Mouse (Mus musculus) adrenal gland, adult 10 weeks (tissue): Measurements from ENCODE around the gene Npvf. TPM values are rescaled to one million over a fixed set of nuclear protein-coding genes. Genes with fewer than 3 reads are reported as not detected.

Source experiments
- polyA plus RNA-seq: library from polyadenylated mRNA; stranded (reverse); fragments of 350-450 nt; fragmentation: Illumina TruSeq; extraction: RNeasy Lipid Tissue Mini Kit (QIAGEN cat#74804); gene quantifications from one replicate; pipeline ENCODE4 v1.2.3, GENCODE M21; 2014; ENCODE audit warnings: low read depth, low replicate concordance

Gene Npvf
- polyA plus RNA-seq, result not detected

DNA sequence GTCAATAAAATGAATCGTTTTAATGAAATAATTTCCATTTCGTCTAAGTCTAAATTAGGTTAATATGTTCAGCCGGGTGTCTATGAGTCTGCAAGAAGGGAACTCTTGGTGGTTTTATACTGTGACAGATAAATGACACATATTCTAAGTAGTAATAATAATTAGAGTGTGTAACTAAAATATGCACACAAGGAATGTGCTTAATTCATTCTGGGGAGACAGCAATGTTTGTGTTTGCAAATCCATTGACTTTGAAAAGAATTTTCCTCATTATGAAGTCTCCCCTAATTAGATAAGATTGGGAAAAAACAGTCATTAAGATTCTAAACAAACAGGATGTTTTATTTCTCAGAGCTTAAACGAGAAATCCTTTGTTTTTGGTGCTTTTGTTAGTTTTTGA is at the start of gene Npvf:
Gene Npvf (minus strand): TSS at position 84 of the 400 bp plus-strand sequence.

Other genes with a start within 250 kb of the Npvf start
- 40.1 TPM for gene Osbpl3, start 198.2 kb downstream of the Npvf start, polyA plus RNA-seq
- gene Cycs, start 87.9 kb downstream of the Npvf start, polyA plus RNA-seq, result 273 TPM
- gene 4921507P07Rik, start 57.8 kb downstream of the Npvf start, polyA plus RNA-seq, result 0.47 TPM